In the genomic region with DNA sequence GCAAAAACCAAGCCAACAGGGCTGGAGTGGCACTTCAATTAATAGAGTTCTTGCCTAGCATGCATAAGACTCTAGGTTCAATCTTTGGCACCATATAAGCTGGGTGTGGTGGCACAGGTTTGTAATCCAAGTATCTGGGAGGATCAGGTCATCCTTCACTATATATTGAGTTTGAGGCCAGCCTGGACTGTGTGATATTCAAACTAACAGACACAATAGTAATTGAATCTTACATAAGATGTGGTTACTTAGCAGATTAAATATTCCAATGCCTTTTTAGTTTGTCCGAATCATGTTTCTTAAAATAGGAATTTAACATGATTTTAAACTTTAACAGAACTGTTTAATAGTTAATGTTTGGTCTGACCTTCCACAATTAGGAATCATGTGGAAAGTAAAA, we compare ENCODE assay signal across 20 mouse cellular contexts. TPM values are rescaled to one million over a fixed set of nuclear protein-coding genes. Genes with fewer than 3 reads are reported as not detected.
DNase-seq lines count a peak whose midpoint lies in the region; ATAC-seq and TF ChIP-seq lines count a peak whose summit lies in the region.
"Had no signal": no experiment of that assay in that cellular context is flagged by ENCODE, and none has a peak within 500 bp of the region (broad histone marks: within the 10 kb centered on the region; RNA-seq: fewer than 3 reads in every experiment).

No protein-coding gene starts in this region.

- WGBS in heart, adult 2 months = 90% methylated on average over 1 of the region's 1 CpGs
- WGBS in kidney, adult 2 months = 48% methylated on average over 1 of the region's 1 CpGs
- 91% methylated on average over 1 of the region's 1 CpGs for WGBS in liver, embryonic 12.5 days (ENCODE audit: insufficient replicate concordance)
- WGBS in liver, embryonic 15.5 days (ENCODE audit: insufficient replicate concordance) = 79% methylated on average over 1 of the region's 1 CpGs
- WGBS in forebrain, embryonic 11.5 days = 91% methylated on average over 1 of the region's 1 CpGs

- peaks cover 16% of the 10 kb centered on the region for H3K79me2 ChIP-seq in heart, adult 2 months (replicated peaks; ENCODE audit: control insufficient read depth, insufficient read depth, low read length)

- no peak for TF ChIP-seq EP300 in heart, adult 2 months (IDR thresholded peaks at IDR 0.05; ENCODE audit: insufficient read depth, low read depth, low read length)

- H3K36me3 ChIP-seq in heart, adult 2 months (ENCODE audit: control insufficient read depth, insufficient read depth, low read length) = peaks cover 8% of the 10 kb centered on the region
- no peaks in the 10 kb centered on the region for H3K36me3 ChIP-seq in kidney, adult 2 months (ENCODE audit: control insufficient read depth, insufficient read depth, low read length)
- H3K36me3 ChIP-seq in liver, embryonic 12.5 days = peaks cover 33% of the 10 kb centered on the region
- H3K36me3 ChIP-seq in liver, embryonic 15.5 days (replicated peaks) = peaks cover 31% of the 10 kb centered on the region
- no peaks in the 10 kb centered on the region for H3K36me3 ChIP-seq in forebrain, embryonic 11.5 days (ENCODE audit: control insufficient read depth, insufficient read depth, low read length)
- H3K36me3 ChIP-seq: forebrain, embryonic 15.5 days; hindbrain, embryonic 15.5 days had no signal

- TF ChIP-seq CTCF in heart, adult 2 months (IDR thresholded peaks at IDR 0.05) = no peak
- TF ChIP-seq CTCF in kidney, adult 2 months (conservative IDR thresholded peaks at IDR 0.05; ENCODE audit: insufficient read depth, insufficient read length, low read depth, low read length) = no peak

- no peaks in the 10 kb centered on the region for H3K9me3 ChIP-seq in liver, embryonic 12.5 days (replicated peaks)
- no peaks in the 10 kb centered on the region for H3K9me3 ChIP-seq in liver, embryonic 15.5 days (replicated peaks)
- H3K9me3 ChIP-seq in forebrain, embryonic 11.5 days (ENCODE audit: control insufficient read depth, low read length) = no peaks in the 10 kb centered on the region
- H3K9me3 ChIP-seq: embryonic facial prominence, embryonic 12.5 days; forebrain, embryonic 15.5 days; hindbrain, embryonic 10.5 days; hindbrain, embryonic 15.5 days had no signal

- no peak overlapping the region for H3K27ac ChIP-seq in heart, adult 2 months
- H3K27ac ChIP-seq in kidney, adult 2 months (ENCODE audit: insufficient read depth, low read depth, low read length) = peak overlapping the region; percentile 90
- H3K27ac ChIP-seq in liver, embryonic 12.5 days = peak overlapping the region; percentile 60; the same call in 1 of the 2 replicates
- H3K27ac ChIP-seq in liver, embryonic 15.5 days (replicated peaks) = 0 out of 2 replicates have a peak overlapping the region, but pooled peaks have one; percentile 54
- H3K27ac ChIP-seq in forebrain, embryonic 11.5 days (ENCODE audit: low read depth, low read length) = no peak overlapping the region
- H3K27ac ChIP-seq: embryonic facial prominence, embryonic 12.5 days; forebrain, embryonic 15.5 days; hindbrain, embryonic 10.5 days; hindbrain, embryonic 15.5 days had no signal

- intact Hi-C loops in heart, adult 2 months (cut with DNase I) = no loop called here

- ATAC-seq in liver, embryonic 12.5 days = no peak
- ATAC-seq in liver, embryonic 15.5 days (ENCODE audit: insufficient read depth) = no peak
- ATAC-seq in megakaryocyte, adult 5-6 weeks (ENCODE audit: poor library complexity, severe bottlenecking) = no peak
- no peak for ATAC-seq in forebrain, embryonic 11.5 days (replicated peaks; ENCODE audit: low FRiP score)
- ATAC-seq: activated CD4-positive, CD25-positive, alpha-beta regulatory T cell, adult 4 months; forebrain, embryonic 15.5 days; Patski had no signal

- no peak for TF ChIP-seq POLR2A in heart, adult 2 months (IDR thresholded peaks at IDR 0.05; ENCODE audit: insufficient read depth, low read depth, low read length)
- no peak for TF ChIP-seq POLR2A in kidney, adult 2 months (IDR thresholded peaks at IDR 0.05; ENCODE audit: low read depth, low read length)

- H3K9ac ChIP-seq in heart, adult 2 months (ENCODE audit: low read depth, low read length) = no peak overlapping the region
- H3K9ac ChIP-seq in liver, embryonic 12.5 days = 0 out of 2 replicates have a peak overlapping the region, but pooled peaks have one; percentile 22
- H3K9ac ChIP-seq in liver, embryonic 15.5 days = no peak overlapping the region
- H3K9ac ChIP-seq in forebrain, embryonic 11.5 days (ENCODE audit: low read length) = no peak overlapping the region
- H3K9ac ChIP-seq: embryonic facial prominence, embryonic 12.5 days; forebrain, embryonic 15.5 days had no signal

- DNase-seq in heart, adult 11 months = peak; percentile 70
- no peak for DNase-seq in heart, adult 2 months
- peak; percentile 52 for DNase-seq in kidney, adult 2 months
- DNase-seq in kidney, postnatal 10 days = no peak
- DNase-seq in forebrain, embryonic 11.5 days (ENCODE audit: low spot score) = no peak
- DNase-seq: adrenal gland, postnatal 14 days; cerebellum, adult 11-12 months; cerebellum, adult 9-10 months; cerebellum, postnatal 25 days; gastrocnemius, postnatal 36 days; heart, postnatal 10 days had no signal

- H3K4me2 ChIP-seq in liver, embryonic 12.5 days = peak overlapping the region; percentile 88
- H3K4me2 ChIP-seq in liver, embryonic 15.5 days = peak overlapping the region; percentile 77
- no peak overlapping the region for H3K4me2 ChIP-seq in forebrain, embryonic 11.5 days (ENCODE audit: low read depth, low read length, severe bottlenecking)
- H3K4me2 ChIP-seq: forebrain, embryonic 15.5 days had no signal

- H3K4me1 ChIP-seq in heart, adult 2 months (ENCODE audit: control insufficient read depth, insufficient read depth, low read length) = peaks cover 9% of the 10 kb centered on the region
- H3K4me1 ChIP-seq in kidney, adult 2 months (ENCODE audit: control insufficient read depth, insufficient read depth, low read length) = peaks cover 28% of the 10 kb centered on the region
- H3K4me1 ChIP-seq in liver, embryonic 12.5 days = peaks cover 77% of the 10 kb centered on the region
- peaks cover 68% of the 10 kb centered on the region for H3K4me1 ChIP-seq in liver, embryonic 15.5 days (replicated peaks)
- peaks cover 4% of the 10 kb centered on the region for H3K4me1 ChIP-seq in forebrain, embryonic 11.5 days (replicated peaks; ENCODE audit: control insufficient read depth, insufficient read depth, low read length)

- no peaks in the 10 kb centered on the region for H3K27me3 ChIP-seq in heart, adult 2 months (ENCODE audit: control insufficient read depth, insufficient read depth, low read length)
- no peaks in the 10 kb centered on the region for H3K27me3 ChIP-seq in kidney, adult 2 months (replicated peaks; ENCODE audit: control insufficient read depth, insufficient read depth, low read length)
- no peaks in the 10 kb centered on the region for H3K27me3 ChIP-seq in liver, embryonic 12.5 days (replicated peaks)
- no peaks in the 10 kb centered on the region for H3K27me3 ChIP-seq in liver, embryonic 15.5 days
- H3K27me3 ChIP-seq in forebrain, embryonic 11.5 days (ENCODE audit: control insufficient read depth, insufficient read depth, low read length) = no peaks in the 10 kb centered on the region
- H3K27me3 ChIP-seq: embryonic facial prominence, embryonic 12.5 days; forebrain, embryonic 15.5 days; hindbrain, embryonic 15.5 days; Patski had no signal

- H3K4me3 ChIP-seq in heart, adult 2 months = no peak overlapping the region
- no peak overlapping the region for H3K4me3 ChIP-seq in kidney, adult 2 months (ENCODE audit: insufficient read depth, low read depth, low read length)
- peak overlapping the region; percentile 94 for H3K4me3 ChIP-seq in liver, embryonic 12.5 days
- peak overlapping the region; percentile 95 for H3K4me3 ChIP-seq in liver, embryonic 15.5 days (replicated peaks)
- no peak overlapping the region for H3K4me3 ChIP-seq in forebrain, embryonic 11.5 days (ENCODE audit: low read depth, low read length)
- H3K4me3 ChIP-seq: embryonic facial prominence, embryonic 12.5 days; forebrain, embryonic 15.5 days had no signal

RNA-seq across cellular contexts. Expression of gene Add1, which starts 2.8 kb away (rescaled TPM):
- 100 to 1,000 TPM; 129 TPM for total RNA-seq in heart, adult 2 months (2021)
- polyA plus RNA-seq in heart, adult 2 months (2012; rRNA removed) = 116 and 147 TPM in 2 replicates
- polyA plus RNA-seq in kidney, adult 2 months (2012; rRNA removed) = 129 and 135 TPM in 2 replicates
- 164 and 166 TPM in 2 replicates for polyA plus RNA-seq in liver, embryonic 12.5 days (2016; fragmentation: Nextera tagmentation; extraction: Ambion mirVana)
- polyA plus RNA-seq in liver, embryonic 15.5 days (2015; fragmentation: Nextera tagmentation; extraction: Ambion mirVana) = 135 and 144 TPM in 2 replicates
- total RNA-seq in megakaryocyte, adult 5-6 weeks (2015) = 117 and 126 TPM in 2 replicates
- 137 and 192 TPM in 2 replicates for total RNA-seq in megakaryocyte, adult 5-6 weeks (2017)
- polyA plus RNA-seq in forebrain, embryonic 11.5 days (2014; fragmentation: Nextera tagmentation; extraction: Ambion mirVana) = 202 and 238 TPM in 2 replicates

RNA-seq across cellular contexts. Expression of gene Sh3bp2, which starts 50.6 kb away (rescaled TPM):
- total RNA-seq in heart, adult 2 months (2021) = 1 to 10 TPM; 2.7 to 3.1 TPM
- polyA plus RNA-seq in heart, adult 2 months (2012; rRNA removed) = 3.7 and 4.4 TPM in 2 replicates
- 8.1 and 8.6 TPM in 2 replicates for polyA plus RNA-seq in kidney, adult 2 months (2012; rRNA removed)
- 4.0 and 5.0 TPM in 2 replicates for polyA plus RNA-seq in liver, embryonic 12.5 days (2016; fragmentation: Nextera tagmentation; extraction: Ambion mirVana)
- 3.7 and 5.5 TPM in 2 replicates for polyA plus RNA-seq in liver, embryonic 15.5 days (2015; fragmentation: Nextera tagmentation; extraction: Ambion mirVana)
- total RNA-seq in megakaryocyte, adult 5-6 weeks (2015) = 34.7 and 38.5 TPM in 2 replicates
- total RNA-seq in megakaryocyte, adult 5-6 weeks (2017) = 48.1 and 60.7 TPM in 2 replicates
- 10.4 and 10.7 TPM in 2 replicates for polyA plus RNA-seq in forebrain, embryonic 11.5 days (2014; fragmentation: Nextera tagmentation; extraction: Ambion mirVana)

Comparison
In these comparisons a context has a peak if more than half of its experiments do, and no peak if none do; other contexts are left out.
1. DNase-seq: peak in heart, adult 11 months (single experiment) and kidney, adult 2 months (single experiment); none in heart, adult 2 months (0 of 2), kidney, postnatal 10 days (single experiment) and forebrain, embryonic 11.5 days (single experiment).
2. H3K27ac ChIP-seq: peak in kidney, adult 2 months (single experiment), liver, embryonic 12.5 days (single experiment) and liver, embryonic 15.5 days (single experiment); none in heart, adult 2 months (single experiment) and forebrain, embryonic 11.5 days (single experiment).
3. H3K4me3 ChIP-seq: peak in liver, embryonic 12.5 days (single experiment) and liver, embryonic 15.5 days (single experiment); none in heart, adult 2 months (single experiment), kidney, adult 2 months (single experiment) and forebrain, embryonic 11.5 days (single experiment).